Mouse (Mus musculus): Measurements from ENCODE around the gene Secisbp2. TPM values are rescaled to one million over a fixed set of nuclear protein-coding genes. Genes with fewer than 3 reads are reported as not detected.
"Not testable (repeated sequence)": the region's sequence is repeated elsewhere in the genome, so short reads cannot be mapped to it uniquely, and the experiment has no call there.

Secisbp2 gene
- polyA plus RNA-seq, 1 experiment, result 19.7 TPM

DNA sequence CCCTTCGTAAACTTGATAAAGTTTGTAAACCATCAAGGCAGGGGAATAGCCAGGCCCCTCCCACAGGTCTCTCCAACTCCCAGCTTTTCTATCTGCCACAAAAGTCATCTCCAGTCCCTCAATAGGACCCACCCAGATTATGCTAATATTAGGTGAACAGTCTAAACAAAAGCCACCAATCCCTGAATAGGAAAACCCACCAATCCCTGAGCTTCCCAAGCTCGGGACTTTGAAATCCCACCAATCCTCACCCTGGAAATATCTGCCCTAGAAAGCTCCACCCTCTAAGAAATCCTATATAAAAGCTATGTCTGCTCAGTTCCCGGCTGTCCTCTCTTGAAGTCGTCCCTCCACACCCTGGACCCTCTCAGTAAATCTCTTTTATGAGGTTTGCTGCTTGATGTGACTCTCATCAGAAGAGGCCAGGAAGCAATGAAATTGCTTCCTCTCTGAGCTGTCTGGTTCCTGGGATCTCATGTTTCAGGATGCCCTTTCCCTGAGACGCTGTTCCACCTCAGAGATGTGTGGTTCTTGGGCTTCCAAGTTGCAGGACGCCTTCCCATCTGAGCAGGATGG is 23.1 kb upstream of the Secisbp2 start:
- H3K4me3 ChIP-seq (ENCODE audit: control insufficient read depth, low read depth, low read length), result no peak overlapping the region
- no peaks in the 10 kb centered on the region for H3K27me3 ChIP-seq (ENCODE audit: control insufficient read depth, insufficient read depth, low read length)
- no peaks in the 10 kb centered on the region for H3K36me3 ChIP-seq (ENCODE audit: control insufficient read depth, insufficient read depth, low read length)
- H3K4me1 ChIP-seq (ENCODE audit: control insufficient read depth, insufficient read depth, low read length), result peaks cover 4% of the 10 kb centered on the region; the same call in 1 of the 2 replicates
- no peak overlapping the region for H3K27ac ChIP-seq (ENCODE audit: control insufficient read depth, insufficient read depth, low read depth, low read length)
- no peak for TF ChIP-seq CTCF (IDR thresholded peaks at IDR 0.05; ENCODE audit: control insufficient read depth, insufficient read depth, insufficient replicate concordance, low read depth, low read length)
- no peak for TF ChIP-seq POLR2A (IDR thresholded peaks at IDR 0.05; ENCODE audit: control insufficient read depth, low read depth, low read length)

DNA sequence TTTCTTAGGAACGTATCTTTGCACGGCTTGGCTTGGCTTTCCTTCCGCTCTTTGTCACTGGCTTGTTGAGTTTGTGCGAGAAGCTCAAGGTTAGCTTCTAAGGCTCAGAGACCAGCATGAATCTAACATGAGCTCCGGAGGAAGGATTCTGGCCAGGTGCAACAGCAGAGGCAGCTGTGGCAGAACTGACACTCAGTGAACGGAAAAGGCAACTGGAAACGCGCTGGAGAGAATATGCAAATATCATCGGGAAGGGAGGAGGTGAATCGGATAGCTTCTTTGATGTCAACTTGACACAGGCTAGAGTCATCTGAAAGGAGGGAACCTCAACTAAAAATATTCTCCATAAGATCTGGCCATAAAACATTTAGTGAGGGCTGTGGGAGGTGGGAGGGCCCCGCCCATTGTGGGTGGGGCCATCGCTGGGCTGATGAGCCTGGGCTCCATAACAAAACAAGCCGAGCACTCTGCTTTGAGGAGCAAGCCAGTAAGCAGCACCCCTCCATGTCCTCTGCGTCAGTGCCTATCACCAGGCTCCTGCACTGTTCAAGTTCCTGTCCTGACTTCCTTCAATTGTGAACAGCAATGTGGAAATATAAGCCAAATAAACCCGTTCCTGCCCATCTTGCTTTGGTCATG is 20.0 kb upstream of the Secisbp2 start:
- Histone ChIP-seq H3K27me3 (ENCODE audit: control insufficient read depth, insufficient read depth, low read length) (no peaks in the 10 kb centered on the region), H3K36me3 (ENCODE audit: control insufficient read depth, insufficient read depth, low read length) (no peaks in the 10 kb centered on the region), H3K27ac (ENCODE audit: control insufficient read depth, insufficient read depth, low read depth, low read length) (no peak overlapping the region), H3K4me1 (ENCODE audit: control insufficient read depth, insufficient read depth, low read length) (peaks cover 4% of the 10 kb centered on the region; the same call in 1 of the 2 replicates), H3K4me3 (ENCODE audit: control insufficient read depth, low read depth, low read length) (no peak overlapping the region)
- no peak for TF ChIP-seq POLR2A (IDR thresholded peaks at IDR 0.05; ENCODE audit: control insufficient read depth, low read depth, low read length)

DNA sequence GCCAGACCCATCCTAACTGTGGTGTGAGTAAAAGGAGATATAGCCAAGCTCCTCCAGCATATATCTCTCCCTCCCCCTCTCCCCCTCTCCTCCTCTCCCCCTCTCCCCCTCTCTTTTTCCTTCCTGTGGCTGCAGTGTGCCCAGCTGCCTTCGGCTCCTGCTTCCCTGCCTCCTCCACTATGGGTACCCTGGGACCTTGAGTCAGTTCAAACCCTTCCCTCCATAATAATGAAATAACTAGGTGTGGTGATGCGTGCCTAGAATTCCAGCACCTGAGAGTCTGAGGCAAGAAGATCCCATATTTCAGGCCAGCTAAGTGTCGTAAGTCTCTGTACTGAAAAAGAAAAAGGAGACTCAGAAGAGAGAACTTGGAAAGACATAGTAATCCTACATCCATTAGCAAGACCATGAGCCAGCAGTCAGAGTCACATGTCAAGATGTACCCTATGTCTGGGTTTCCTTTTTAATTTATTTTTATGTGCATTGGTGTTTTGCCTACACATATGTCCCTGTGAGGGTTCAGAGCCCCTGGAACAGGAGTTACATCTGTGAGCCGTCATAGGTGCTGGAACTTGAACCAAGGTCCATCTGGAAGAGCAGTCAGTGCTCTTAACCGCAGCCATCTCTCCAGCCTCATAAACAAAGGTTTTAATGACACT is 18.8 kb upstream of the Secisbp2 start:
- no peaks in the 10 kb centered on the region for H3K27me3 ChIP-seq (ENCODE audit: control insufficient read depth, insufficient read depth, low read length)
- no peak overlapping the region for H3K4me3 ChIP-seq (ENCODE audit: control insufficient read depth, low read depth, low read length)
- H3K36me3 ChIP-seq (ENCODE audit: control insufficient read depth, insufficient read depth, low read length), result no peaks in the 10 kb centered on the region
- no peak for TF ChIP-seq POLR2A (IDR thresholded peaks at IDR 0.05; ENCODE audit: control insufficient read depth, low read depth, low read length)
- no peak for TF ChIP-seq CTCF (IDR thresholded peaks at IDR 0.05; ENCODE audit: control insufficient read depth, insufficient read depth, insufficient replicate concordance, low read depth, low read length)
- H3K27ac ChIP-seq (ENCODE audit: control insufficient read depth, insufficient read depth, low read depth, low read length), result no peak overlapping the region
- peaks cover 4% of the 10 kb centered on the region; the same call in 1 of the 2 replicates for H3K4me1 ChIP-seq (ENCODE audit: control insufficient read depth, insufficient read depth, low read length)

DNA sequence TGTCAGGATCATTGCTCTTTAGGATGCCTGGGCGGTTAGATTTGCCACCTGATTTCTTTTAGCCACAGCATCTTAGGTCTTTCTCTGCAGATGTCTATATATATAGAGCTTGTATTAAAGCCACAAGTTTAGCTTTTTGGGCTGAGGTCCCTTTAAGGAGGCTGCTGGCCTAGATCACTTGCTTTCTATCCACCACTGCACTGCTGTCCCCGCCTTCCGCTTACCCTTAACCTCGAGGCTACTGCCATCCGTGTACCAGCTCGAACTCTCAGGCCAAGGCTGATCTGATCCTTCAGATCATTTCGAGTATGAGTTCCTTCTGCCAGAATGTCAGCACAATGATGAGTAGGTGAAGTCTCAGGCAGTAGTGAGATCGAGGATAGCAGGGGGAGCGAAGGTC is 16.1 kb upstream of the Secisbp2 start:
- H3K36me3 ChIP-seq (ENCODE audit: control insufficient read depth, insufficient read depth, low read length); H3K4me1 ChIP-seq (ENCODE audit: control insufficient read depth, insufficient read depth, low read length); H3K27ac ChIP-seq (ENCODE audit: control insufficient read depth, insufficient read depth, low read depth, low read length); H3K27me3 ChIP-seq (ENCODE audit: control insufficient read depth, insufficient read depth, low read length); H3K4me3 ChIP-seq (ENCODE audit: control insufficient read depth, low read depth, low read length): not testable (repeated sequence)

DNA sequence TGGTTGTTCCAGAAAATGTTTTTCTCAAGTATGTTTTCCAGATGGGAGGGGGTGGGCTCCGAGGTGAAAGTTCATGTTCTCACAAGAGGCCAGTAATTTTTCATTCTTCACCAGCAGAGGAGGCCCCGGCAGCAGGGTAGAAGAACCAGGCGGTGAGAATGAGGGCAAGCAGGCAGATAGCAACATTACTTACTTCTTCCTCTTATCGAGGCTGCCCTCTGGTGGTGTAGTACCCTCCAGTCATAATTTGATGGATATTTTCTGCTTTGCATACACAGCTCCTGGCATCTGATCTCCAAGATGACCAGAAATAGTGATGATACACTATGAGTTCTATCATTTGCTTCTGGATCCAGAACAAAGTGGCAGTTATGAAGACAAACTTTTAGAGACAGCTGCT is 12.5 kb upstream of the Secisbp2 start:
- Histone ChIP-seq H3K4me1 (ENCODE audit: control insufficient read depth, insufficient read depth, low read length) (peaks cover 2% of the 10 kb centered on the region; the same call in 1 of the 2 replicates), H3K36me3 (ENCODE audit: control insufficient read depth, insufficient read depth, low read length) (no peaks in the 10 kb centered on the region), H3K27ac (ENCODE audit: control insufficient read depth, insufficient read depth, low read depth, low read length) (no peak overlapping the region), H3K27me3 (ENCODE audit: control insufficient read depth, insufficient read depth, low read length) (no peaks in the 10 kb centered on the region), H3K4me3 (ENCODE audit: control insufficient read depth, low read depth, low read length) (peak overlapping the region; percentile 38)
- no peak for TF ChIP-seq POLR2A (IDR thresholded peaks at IDR 0.05; ENCODE audit: control insufficient read depth, low read depth, low read length)
- TF ChIP-seq CTCF (IDR thresholded peaks at IDR 0.05; ENCODE audit: control insufficient read depth, insufficient read depth, insufficient replicate concordance, low read depth, low read length), result no peak

DNA sequence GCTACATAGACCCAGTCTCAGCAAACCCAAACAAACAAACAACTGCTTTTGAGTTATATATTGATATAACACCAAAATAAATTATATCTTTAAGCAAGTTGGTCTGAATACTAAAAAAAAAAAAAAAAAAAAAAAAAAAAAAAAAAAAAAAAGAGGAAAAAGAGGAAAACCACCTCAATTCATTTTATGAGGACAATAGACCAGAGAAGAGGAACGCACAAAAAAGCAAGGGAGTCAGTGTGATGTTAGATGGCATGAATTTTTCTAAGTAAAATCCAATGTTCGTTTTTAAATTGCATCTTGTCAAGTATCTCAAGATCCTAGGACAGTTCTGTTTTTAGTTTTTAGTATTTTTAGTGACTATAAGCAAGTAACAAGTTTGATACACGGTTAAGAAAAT is 10.1 kb upstream of the Secisbp2 start:
- no peak for TF ChIP-seq CTCF (IDR thresholded peaks at IDR 0.05; ENCODE audit: control insufficient read depth, insufficient read depth, insufficient replicate concordance, low read depth, low read length)
- no peak for TF ChIP-seq POLR2A (IDR thresholded peaks at IDR 0.05; ENCODE audit: control insufficient read depth, low read depth, low read length)
- no peak overlapping the region for H3K4me3 ChIP-seq (ENCODE audit: control insufficient read depth, low read depth, low read length)

DNA sequence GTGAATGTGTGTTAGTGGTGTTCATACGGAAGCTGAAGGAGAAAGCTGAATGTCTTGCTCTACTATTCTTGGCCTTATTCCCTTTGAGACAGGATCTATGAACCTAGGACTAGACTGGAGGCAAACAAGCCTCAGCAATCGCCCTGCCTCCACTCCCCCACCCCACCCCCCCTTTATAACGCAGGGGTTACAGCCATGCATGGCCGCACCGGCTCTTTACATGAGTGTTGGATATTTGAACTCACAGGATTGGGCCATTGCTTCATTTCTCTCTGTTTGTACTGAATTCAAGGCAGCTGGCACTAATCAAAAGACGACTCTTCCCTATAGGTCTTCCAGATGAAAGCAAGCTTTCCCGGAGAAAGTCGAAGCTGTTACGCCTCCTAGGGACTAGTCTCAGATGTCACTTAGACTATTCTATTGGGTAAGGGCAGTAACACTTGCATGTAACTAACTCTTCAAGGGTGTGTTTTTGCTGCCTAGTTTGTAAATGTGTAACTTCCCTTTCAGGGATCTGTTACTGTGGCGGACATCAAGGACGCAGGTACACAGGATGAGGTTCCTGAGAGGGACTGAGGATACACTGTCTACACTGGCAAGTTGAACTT is 9.2 kb upstream of the Secisbp2 start:
- Histone ChIP-seq H3K27me3 (ENCODE audit: control insufficient read depth, insufficient read depth, low read length) (no peaks in the 10 kb centered on the region), H3K36me3 (ENCODE audit: control insufficient read depth, insufficient read depth, low read length) (peaks cover 2% of the 10 kb centered on the region), H3K4me3 (ENCODE audit: control insufficient read depth, low read depth, low read length) (peak overlapping the region; percentile 18; the same call in 1 of the 2 replicates), H3K27ac (ENCODE audit: control insufficient read depth, insufficient read depth, low read depth, low read length) (no peak overlapping the region), H3K4me1 (ENCODE audit: control insufficient read depth, insufficient read depth, low read length) (peaks cover 4% of the 10 kb centered on the region; the same call in 1 of the 2 replicates)
- TF ChIP-seq POLR2A (IDR thresholded peaks at IDR 0.05; ENCODE audit: control insufficient read depth, low read depth, low read length), result no peak
- no peak for TF ChIP-seq CTCF (IDR thresholded peaks at IDR 0.05; ENCODE audit: control insufficient read depth, insufficient read depth, insufficient replicate concordance, low read depth, low read length)

More for the DNA sequence above, 10.1 kb upstream of the Secisbp2 start:
- Histone ChIP-seq H3K27ac (ENCODE audit: control insufficient read depth, insufficient read depth, low read depth, low read length) (no peak overlapping the region), H3K36me3 (ENCODE audit: control insufficient read depth, insufficient read depth, low read length) (peaks cover 2% of the 10 kb centered on the region), H3K27me3 (ENCODE audit: control insufficient read depth, insufficient read depth, low read length) (no peaks in the 10 kb centered on the region), H3K4me1 (ENCODE audit: control insufficient read depth, insufficient read depth, low read length) (peaks cover 4% of the 10 kb centered on the region; the same call in 1 of the 2 replicates)
